Mouse (Mus musculus): Measurements from ENCODE around the gene Shbg. TPM values are rescaled to one million over a fixed set of nuclear protein-coding genes. Genes with fewer than 3 reads are reported as not detected.

Shbg gene
- polyA plus RNA-seq (2015; fragmentation: Nextera tagmentation; extraction: Ambion mirVana), result 0.13 TPM in 1 of 2 replicates, not detected in the other

DNA sequence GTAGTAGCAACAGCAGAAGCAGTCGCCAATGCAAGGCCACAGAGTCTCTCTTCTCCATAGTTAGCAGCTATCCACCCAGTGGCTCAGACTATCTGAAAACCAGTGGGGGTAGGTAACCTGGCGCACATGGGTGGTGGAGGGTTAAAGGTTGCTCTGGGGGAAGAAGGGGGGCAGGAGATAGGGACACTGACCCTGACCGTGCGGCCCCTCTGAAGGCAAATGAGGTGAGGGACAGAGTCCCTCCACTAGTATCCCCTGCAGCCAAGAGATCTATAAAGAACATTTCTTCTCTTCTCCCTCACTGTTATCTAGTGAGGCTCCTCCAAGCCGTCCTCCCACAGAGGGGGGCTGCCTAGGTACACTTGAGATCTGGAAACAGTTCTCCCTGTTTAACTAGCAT, at the start of gene Shbg:
Gene Shbg (minus strand): TSS at position 101 of the 400 bp plus-strand sequence.
- no peak for DNase-seq (ENCODE audit: low spot score)

DNA sequence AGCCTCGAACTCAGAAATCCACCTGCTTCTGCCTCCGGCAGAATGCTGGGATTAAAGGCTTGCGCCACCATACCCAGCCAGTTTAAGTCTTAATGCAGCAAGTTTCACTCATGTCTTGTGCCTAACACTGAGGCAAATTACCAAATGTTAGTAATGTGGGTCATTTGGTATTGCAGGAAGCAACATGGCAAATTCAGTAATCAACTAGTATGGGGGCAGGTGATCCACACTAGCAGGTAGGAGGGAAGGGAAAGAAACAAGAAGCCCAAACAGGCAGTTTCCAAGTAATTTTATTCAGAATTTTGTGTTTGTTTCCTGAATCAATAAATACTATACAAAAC, 48.9 kb upstream of the Shbg start:
- no peak for DNase-seq (ENCODE audit: low spot score)

DNA sequence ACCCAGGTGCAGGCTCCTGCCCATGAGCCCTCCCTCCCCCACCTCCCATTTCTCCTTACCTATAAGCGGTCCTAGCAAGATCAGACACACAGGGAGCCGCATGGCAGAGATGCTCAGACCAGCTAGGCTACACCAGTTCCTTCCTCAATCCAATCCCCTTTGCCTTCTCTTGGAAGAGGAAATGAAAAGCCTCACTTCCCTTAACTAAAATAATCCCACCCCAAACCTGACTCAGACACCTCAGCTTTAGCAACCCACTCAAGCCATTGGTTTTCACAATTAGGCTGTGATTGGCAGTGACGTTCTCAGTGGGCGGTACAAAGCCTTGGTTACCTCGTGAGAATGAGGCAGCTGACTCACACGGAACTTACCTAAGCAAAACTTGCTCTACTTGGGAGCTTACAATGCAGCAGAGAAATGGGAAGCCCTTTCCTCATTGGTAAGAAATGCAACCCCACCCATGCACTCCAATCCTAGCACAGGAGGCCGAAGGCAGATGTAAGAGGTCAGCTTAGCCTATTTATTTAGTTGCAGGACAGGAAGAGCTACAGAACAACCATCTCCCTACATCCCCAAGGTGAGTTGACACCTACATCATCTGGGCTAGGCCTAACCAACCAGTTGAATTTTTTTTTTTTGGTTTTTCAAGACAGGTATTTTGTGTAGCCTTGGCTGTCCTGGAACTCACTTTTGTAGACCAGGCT, 48.4 kb upstream of the Shbg start, which contains the start of gene Cd68:
Gene Cd68 (minus strand): TSS at position 193 of the 704 bp plus-strand sequence.
- DNase-seq (ENCODE audit: low spot score), result peak; percentile 54

DNA sequence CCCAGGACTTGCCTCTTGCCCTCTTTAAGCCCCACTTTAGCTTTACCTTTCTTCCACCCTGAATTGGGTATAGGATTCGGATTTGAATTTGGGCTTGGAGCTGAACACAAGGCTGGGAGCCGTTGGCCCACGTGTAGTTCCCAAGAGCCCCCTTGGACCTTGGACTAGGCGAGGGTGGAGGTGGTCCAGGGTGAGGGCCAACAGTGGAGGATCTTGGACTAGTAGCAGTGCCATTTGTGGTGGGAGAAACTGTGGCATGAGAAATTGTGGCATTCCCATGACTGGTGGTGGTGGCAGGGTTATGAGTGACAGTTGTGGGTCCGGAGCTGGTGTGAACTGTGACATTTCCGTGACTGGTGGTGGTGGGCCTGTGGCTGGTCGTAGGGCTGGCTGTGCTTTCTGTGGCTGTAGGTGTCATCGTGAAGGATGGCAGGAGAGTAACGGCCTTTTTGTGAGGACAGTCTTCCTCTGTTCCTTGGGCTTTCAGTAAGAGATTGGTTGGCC, 47.8 kb upstream of the Shbg start:
- no peak for DNase-seq (ENCODE audit: low spot score)

DNA sequence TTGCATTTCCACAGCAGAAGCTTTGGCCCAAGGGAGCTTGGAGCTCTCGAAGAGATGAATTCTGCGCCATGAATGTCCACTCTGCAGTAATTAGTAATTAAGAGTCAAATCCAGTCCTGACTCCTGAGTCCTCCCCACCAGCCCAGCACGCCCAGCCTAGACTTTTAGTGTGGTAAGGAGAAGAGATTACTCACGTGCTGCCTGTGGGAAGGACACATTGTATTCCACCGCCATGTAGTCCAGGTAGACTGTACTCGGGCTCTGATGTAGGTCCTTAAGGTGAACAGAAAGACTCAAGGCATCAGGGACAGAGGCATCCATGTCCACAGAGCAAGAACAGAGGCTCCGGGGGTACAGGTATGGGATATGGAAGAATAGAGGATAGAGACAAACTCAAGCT, 47.1 kb upstream of the Shbg start:
- DNase-seq (ENCODE audit: low spot score), result no peak

DNA sequence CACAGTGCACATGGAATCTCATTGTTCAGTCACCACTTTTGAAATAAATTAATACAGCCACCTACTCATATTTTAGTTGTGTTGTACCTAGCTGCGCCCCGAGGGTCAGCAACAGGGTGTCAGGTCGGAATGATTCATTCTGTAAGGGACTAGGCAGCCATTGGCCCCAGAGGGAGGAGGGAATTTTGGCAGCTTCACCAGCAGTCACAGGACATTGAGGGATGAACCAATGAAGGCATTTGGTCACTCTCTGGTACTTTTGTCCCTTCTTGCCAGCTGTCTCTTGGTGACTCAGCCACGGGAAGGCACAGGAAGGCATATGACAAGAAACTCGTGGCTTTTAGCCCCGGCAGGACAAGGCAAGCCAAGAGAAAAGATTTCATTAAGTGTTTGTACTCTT, 46.1 kb upstream of the Shbg start:
- DNase-seq (ENCODE audit: low spot score), result no peak

DNA sequence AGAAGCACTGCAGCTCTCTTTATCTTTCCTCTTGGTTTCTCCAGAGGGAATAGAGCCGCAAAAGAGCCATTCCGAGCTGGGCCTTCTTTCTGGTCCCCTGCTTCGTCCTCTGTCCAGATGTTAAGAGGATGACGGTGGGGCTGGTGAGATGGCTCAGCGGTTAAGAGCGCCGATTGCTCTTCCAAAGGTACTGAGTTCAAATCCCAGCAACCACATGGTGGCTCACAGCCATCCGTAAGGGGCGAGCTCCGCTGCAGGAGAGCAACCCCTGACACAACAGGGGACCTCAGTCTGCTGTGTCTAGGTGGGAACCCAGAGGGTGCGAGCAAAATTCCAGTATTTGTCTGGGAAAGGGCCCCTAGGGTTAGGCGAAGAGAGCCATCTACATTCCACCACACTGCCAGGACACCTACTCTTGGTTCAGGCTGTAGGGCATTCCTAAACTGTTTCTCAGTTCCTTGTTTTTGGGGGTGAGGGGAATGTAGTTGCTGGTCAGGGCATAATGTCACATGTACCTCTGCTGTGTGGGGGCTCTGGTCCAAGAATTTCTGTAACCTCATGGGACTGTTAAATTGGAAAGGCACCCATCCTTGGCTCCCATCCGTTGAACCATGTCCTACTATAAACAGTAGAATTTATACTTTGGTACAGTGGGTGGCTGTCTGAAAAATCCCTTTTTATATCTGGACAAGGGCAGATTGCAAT, 45.4 kb upstream of the Shbg start:
- DNase-seq (ENCODE audit: low spot score), result no peak

DNA sequence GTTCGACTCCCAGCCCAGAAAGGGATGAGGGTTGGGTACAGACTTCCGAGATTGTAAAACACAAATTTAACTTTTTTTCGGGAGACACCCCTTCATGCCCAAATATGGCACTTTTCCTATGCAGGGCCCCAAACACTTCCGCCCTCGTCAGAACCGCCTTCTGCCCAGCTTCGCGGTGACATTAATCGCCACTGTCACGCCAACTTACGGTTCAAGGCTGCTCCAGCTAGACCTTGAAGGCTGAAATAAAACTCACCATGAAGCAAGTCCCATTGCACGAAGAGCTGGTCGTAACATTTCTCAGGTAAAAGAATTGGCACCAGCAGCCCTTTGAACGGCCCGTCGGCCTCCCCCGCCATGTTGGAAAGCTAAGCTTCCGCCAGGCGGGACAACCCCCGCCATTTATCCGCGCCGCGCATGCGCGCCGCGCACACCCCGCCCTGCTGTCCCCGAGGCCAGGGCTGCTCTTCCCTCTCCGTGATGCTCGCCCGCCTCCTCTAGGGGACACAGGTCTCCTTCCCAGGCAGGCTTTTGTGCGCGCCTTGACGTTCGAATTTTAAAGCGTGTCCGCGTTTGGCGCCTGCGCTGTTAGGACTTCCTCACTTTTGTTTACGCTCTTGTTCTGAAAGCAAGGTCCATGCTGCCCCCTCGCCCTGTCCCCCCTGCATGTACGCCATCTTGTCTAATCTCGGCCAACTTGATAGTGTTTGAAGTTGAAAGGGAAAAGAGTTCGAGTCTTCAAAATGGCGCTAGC, 44.7 kb upstream of the Shbg start, which contains the start of gene Mpdu1:
Gene Mpdu1 (minus strand): TSS at position 430 of the 754 bp plus-strand sequence.
- DNase-seq (ENCODE audit: low spot score), result peak; percentile 98

DNA sequence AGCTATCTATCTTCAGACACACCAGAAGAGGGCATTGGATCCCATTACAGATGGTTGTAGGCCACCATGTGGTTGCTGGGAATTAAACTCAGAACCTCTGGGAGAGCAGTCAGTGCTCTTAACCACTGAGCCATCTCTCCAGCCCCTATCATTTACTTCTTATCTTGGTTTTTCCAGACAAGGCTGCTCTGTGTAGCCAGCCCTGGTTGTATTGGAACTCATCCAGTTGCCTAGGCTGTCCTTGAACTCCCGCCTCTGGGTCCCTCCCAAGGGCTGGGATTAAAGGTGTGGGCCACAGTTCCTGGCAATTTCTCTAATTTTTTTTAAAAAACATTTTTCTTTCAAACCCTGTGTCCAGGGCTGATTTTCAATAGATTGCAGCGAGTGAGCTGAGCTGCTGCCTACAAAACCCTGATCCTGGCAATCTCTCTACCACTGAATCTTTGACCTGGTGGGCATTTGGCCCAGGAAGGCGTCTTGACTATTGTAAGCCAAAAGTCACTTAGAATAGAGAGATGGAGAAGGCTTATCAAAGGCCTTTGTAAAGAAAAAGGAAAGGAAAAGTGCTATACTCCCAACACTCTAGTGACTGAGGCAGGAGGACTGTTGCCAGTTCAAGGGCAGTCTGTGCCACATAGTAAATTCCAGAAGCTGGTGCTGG, 43.6 kb upstream of the Shbg start:
- no peak for DNase-seq (ENCODE audit: low spot score)

DNA sequence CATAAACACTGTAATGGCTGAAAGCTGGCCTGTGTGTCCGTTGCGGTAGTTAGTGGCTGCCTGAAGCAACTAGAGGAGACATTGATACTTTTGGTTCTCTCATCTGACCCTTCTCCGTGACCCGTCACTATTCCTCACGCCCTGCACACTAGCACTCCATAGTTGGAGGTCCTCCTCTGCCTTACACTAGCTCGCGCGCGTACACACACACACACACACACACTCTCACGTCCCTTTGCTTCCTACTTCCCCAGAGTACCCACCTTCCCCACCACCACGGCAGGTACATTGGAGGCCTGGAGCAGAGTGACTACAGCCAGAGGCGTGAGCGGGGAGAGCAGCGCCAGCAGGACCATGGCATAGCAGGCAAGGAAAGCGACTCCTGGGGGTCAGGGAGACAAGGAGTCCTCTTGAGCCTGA, 39.8 kb upstream of the Shbg start:
- no peak for DNase-seq (ENCODE audit: low spot score)

DNA sequence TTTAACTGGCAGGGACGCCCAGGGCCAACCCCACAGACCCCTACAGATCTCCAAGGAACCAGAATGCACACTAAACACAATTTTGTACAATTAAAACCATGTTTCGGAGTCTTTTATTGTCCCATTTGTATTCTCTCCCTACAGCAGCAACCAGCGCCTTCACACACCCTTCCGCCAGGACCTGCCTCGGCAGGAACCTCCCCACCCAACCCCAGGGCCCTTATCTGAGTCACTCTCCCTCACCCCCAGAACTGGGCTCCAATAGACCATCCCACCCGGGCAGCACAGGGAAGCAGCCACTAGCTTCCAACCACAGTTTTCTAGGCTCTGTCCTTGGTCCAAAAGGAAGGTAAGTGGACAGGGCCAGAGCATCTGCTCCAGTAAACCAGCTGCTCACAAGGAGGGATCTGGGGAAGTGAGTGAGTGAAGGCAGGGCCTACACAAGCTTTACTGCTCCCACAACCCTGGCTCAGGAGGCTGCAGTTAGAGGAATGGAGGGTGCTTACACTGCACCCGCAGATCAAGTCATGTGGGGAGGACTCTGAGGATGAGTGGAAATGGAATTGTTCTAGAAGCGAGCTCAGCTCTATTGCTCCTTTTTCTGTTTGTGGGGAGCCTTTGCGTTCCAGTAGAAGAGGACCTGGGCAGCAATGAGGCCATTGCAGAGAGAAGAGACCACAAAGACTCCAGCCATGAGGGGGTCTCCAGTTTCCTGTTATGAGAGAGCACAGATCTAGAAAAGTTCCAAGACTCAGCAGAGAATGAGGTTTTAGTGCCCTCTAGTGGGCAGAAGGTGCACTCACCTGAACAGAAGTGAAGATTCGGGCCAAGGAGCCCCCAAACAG, 39.1 kb upstream of the Shbg start:
- peak; percentile 78 for DNase-seq (ENCODE audit: low spot score)

DNA sequence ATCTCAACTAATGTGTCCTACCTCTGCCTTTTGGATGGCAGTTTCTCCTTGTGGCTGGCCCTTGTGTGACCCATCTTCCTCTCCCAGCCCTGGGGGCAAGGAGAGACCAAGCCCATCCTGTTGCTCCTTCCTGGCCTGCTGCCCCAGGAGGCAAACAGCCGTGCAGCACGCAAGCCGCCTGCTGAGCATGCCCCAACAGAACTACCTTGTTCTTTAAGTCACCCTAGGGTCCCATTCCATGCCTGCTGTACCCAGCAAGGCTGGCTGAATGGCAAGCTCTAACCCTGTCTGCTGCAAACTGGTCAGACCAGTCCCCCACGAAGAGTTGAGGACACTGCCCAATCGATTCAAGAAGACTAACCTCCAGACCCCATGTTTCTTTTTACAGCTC, 38.4 kb upstream of the Shbg start:
- no peak for DNase-seq (ENCODE audit: low spot score)

DNA sequence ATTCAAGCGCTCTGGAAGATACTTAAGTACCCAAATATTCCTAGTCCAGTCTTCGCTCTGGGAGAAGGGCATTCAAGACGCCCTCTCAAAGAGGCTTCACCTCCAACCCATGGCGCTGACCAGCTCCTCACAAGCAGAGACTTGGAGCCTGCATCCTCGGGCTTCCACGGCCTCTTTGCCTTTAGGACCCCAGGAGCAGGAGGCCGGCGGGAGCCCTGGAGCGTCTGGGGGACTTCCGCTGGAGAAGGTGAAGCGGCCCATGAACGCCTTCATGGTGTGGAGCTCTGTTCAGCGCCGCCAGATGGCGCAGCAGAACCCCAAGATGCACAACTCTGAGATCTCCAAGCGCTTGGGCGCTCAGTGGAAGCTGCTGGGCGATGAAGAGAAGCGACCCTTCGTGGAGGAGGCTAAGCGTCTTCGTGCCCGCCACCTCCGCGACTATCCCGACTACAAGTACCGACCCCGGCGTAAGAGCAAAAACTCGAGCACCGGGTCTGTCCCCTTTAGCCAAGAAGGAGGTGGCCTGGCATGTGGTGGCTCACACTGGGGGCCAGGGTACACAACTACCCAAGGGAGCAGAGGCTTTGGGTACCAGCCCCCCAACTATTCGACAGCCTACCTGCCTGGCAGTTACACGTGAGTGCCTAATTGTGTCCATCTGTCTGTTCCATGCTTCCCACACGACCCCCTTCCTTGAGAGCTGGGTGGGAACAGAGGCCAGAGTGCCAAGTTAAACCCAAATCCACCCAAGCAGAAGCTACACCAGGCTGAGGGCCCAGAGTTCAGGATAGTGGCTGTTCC, 37.8 kb upstream of the Shbg start, which contains the start of gene Sox15:
Gene Sox15 (plus strand): TSS at position 51 of the 801 bp plus-strand sequence.
- DNase-seq (ENCODE audit: low spot score), result peak; percentile 57

DNA sequence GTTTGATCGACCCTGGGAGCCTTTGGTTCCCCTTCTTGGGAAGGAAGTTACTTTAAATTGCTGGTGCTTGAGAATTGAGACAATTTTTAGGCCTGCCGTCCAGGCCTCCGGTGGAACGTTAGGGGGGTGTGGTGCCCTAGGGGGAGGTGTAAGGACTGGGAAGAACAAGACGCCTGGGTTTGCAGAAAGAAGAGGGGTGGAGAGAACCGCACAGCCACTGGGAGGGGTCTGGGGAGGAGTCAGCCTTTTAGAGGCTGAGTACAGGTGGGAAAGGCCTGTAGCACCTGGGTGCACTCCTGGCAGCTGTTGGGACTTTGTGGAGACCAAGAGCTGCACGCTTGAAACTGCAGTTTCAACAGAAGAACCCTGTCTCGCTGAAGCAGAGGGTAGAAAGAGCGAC, 37.1 kb upstream of the Shbg start:
- DNase-seq (ENCODE audit: low spot score), result no peak

DNA sequence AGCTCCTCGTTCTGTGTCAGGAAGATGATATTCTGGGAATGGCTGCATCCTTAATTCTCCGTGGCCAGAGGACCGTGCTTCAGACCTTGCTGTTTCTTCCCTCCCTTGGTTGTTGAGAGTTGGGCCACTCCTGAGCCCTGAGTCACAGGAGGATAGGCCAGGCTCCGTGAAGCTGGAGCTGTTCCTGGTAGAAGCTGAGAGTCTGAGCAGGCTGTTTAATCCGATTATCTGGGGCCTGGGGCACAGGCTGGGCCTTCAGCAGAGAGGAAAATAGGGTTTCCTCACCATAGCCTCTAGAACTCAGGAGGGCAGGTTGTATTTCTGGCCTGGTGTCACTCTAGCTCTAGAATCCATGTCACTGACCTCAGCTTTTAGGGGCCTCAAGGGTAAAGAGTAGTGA, 35.7 kb upstream of the Shbg start:
- no peak for DNase-seq (ENCODE audit: low spot score)

DNA sequence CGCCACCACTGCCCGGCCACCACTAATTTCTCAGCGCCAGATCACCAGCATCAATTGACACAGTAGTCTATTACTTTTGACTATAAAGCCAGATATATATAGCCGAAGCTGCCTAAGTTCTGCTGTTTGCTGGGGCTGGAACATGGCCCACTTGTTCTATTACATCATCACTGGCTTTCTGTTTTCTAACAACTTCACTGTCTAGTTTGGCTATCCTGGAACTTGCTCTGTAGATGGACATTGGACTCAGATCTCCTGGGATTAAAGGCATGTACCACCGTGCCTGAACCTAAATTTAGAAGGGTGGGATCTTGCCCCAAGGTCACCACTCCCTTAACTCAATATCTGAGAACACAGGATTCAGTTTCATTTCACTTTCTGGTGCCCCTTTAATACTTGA, 28.2 kb upstream of the Shbg start:
- no peak for DNase-seq (ENCODE audit: low spot score)

DNA sequence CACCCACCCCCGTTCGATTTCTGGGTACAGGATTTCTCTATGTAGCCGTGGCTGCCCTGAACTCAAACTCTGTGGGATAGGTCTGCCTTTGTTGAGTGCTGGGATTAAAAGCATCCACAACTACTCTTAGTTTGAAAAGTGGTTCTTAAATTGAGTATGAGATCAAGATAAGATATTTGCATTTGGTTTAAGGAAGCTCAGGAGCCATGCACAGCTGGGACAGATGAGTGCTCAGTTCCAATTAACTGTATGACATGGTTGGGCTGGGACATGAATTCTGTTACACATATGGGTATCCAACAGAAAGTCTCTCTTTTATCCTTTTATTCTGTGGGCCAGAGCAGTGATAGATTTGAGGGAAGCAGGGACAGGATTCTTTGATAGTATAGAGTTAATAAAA, 17.8 kb upstream of the Shbg start:
- no peak for DNase-seq (ENCODE audit: low spot score)

DNA sequence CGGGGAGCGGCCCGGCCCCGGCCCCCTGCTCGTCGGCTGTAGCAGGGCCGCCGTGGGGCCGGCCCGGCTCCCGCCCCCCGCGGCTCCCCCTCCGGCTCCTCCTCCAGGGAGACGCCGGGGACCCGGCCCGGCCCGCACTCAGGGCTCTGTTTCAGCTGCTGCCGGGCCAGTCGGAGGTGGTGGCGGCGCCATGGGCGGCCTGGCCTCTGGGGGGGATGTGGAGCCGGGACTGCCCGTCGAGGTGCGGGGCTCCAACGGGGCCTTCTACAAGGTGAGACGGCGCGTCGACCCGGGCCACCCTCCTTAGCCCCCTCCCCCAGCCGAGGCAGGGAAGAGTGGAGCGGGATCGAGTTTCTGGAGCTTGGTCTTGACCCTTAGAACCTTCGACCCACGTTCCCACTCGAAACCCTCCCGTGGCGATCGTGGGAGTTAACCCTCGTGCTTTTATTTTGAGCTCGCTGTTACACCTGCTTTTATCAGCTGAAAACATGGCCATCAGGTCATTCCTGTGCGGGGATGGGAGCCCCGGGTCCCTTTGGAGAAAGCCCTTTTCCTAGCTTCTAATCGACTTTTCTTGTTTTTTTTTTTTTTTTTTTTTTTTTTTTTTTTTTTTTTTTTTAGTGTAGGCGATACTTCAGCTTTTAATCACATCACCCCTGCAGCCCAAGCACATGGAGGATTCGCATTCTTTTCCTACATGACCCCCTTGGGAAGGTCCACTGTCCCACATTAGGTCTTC, 15.6 kb upstream of the Shbg start:
- no peak for DNase-seq (ENCODE audit: low spot score)
